Mouse (Mus musculus) megakaryocyte-erythroid progenitor cell, adult 5 weeks (primary cell): ENCODE measurements around the gene Spice1. TPM values are rescaled to one million over a fixed set of nuclear protein-coding genes. Genes with fewer than 3 reads are reported as not detected.

Experiments
- polyA plus RNA-seq: library from polyadenylated mRNA; stranded (reverse); fragments of >175 nt; gene quantifications from 2 replicates; pipeline ENCODE4 v1.2.3, GENCODE M21; 2012

Spice1 gene
- 7.9 and 9.2 TPM in 2 replicates for polyA plus RNA-seq

DNA sequence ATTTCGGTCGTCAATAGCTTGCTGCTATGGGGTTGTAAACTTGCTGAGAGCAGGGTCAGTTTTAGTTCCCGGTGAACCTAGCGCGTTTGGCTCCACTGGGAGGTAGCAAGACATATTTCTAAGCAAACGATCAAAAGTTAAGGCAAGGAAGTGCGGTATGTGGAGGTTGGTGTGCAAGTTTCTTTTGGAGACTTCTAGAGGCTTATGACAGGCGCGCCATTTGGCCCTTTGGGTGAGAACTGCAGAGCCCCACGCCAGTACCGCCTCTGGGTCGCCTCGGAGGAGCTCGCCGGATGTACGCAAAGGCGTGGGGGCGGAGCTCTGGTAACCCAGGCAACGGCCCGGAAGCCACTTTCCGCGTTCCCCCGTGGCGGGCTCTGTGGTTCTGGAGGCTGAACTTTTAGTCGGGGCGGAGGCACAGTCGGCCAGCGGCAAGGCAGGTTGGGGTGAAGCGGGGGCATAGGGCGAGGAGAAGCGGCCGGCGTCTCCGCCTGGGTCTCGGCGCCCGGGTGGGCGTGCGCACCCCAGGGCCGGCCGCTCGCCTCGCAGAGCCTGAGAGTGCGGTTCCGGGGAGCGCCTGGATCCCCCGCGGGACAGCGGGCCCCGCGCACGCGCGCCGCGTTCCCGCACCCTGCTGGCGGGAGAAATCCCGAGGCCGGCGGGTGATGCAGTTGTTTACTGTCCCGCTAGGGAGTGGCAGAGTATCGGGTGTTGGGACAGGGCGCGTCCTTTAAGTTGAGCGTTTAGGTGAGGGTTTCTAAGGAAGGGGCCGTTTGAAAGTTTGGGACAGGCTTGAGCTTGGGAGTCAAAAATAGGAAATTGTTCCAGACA is at the start of gene Spice1:
Gene Spice1, plus strand, starts transcription at position 51 of the 831 bp plus-strand sequence.

GRCm38 (mm10) chr16:44332861-44333284 is 14.0 kb upstream of the Spice1 start, which contains the start of gene Sidt1:
Sidt1 (minus strand) TSS chr16:44333196.

DNA sequence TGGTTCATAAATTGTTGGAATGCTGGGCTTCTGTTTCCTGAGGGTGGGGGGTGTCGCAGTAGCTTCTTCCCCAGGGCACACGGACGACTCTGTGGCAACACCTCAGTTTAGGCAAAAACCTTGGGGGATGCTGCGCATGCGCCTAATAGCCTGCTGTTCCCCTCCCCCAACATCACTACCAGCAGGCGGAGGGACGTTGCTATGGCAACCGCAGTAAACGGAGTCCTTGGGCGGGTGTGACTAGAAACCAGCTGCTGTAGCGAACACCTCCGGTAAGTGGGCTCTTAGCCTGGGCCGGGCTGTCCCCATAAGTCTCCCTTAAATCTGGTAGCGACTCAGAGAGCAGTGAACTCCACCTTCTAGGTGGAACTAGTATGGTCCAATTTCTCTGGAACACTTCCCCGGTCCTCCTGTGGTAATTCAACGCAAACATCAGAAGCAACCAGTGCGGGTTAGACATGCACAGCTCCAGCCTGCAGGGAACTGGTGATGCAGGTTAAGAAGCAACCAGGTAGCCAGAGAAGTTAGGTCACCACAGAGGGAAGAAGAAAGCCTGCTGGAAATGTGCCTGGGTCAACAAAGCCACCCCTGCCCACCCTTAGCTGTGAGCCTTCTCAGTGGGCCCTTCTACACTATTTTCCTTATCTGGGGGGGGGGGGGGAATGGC is 47.8 kb downstream of the Spice1 start, which contains the start of gene Cfap44:
Gene Cfap44, plus strand, starts transcription at position 220 of the 667 bp plus-strand sequence.

Other genes with a start within 250 kb of the Spice1 start
- 1.2 and 2.8 TPM in 2 replicates for gene Atp6v1a, start 207.4 kb upstream of the Spice1 start, polyA plus RNA-seq
- gene Naa50, start 207.3 kb upstream of the Spice1 start, polyA plus RNA-seq, result 31.8 and 38.1 TPM in 2 replicates
- 1.4 and 3.7 TPM in 2 replicates for gene Usf3, start 173.9 kb upstream of the Spice1 start, polyA plus RNA-seq
- gene Sidt1, start 13.9 kb upstream of the Spice1 start, polyA plus RNA-seq, result 0.22 and 0.71 TPM in 2 replicates
- not detected in 2 replicates for gene Cfap44, start 47.7 kb downstream of the Spice1 start, polyA plus RNA-seq
- gene Boc, start 211.8 kb downstream of the Spice1 start, polyA plus RNA-seq, result 0.42 and 0.48 TPM in 2 replicates